Mouse (Mus musculus) adrenal gland, postnatal 36 days (tissue): Measurements from ENCODE around the gene Rsl1d1. TPM values are rescaled to one million over a fixed set of nuclear protein-coding genes. Genes with fewer than 3 reads are reported as not detected.
"Not testable (repeated sequence)": the region's sequence is repeated elsewhere in the genome, so short reads cannot be mapped to it uniquely, and the experiment has no call there.

ENCODE experiments used
- DNase-seq, 2 experiments: peaks; one replicate each; pipeline ENCODE4 v3.0.0; 2021; ENCODE audit warnings: mixed read lengths in 1 of 2
- microRNA-seq: library from miRNA; unstranded; fragments of <30 nt; microRNA quantifications from one replicate; pipeline ENCODE4 v1.2.0, GENCODE M21; 2021
- total RNA-seq, 2 experiments: library from RNA; stranded (reverse); gene quantifications; 2 replicates each; pipeline ENCODE4 v1.2.3; 2021

The Rsl1d1 gene
- total RNA-seq, 2 experiments from 2014 or later = 79.0 to 82.0 TPM

GRCm38 (mm10) chr16:11164695-11165255 lies 38.4 kb downstream of the Rsl1d1 start:
- DNase-seq = no peak

- not testable (repeated sequence) for DNase-seq
These were observed 45.4 kb downstream of the Rsl1d1 start for GRCm38 (mm10) chr16:11157721-11158120.

DNA sequence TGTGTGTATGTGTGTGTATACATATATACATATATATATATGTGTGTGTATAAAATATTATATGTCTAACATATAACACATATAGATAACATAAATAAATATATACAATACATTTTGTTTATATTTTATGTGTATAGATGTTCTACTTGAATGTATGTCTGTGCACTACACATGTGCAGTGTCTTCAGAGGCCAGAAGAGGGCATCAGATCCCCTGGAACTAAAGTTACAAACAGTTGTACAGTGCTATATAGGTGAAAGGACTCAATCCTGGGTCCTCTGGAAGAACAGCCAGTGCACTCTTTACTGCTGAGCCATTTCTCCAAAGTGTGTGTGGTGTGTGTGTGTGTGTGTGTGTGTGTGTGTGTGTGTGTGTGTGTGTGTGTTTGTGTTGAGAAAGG lies 48.6 kb downstream of the Rsl1d1 start:
- DNase-seq = no peak

DNA sequence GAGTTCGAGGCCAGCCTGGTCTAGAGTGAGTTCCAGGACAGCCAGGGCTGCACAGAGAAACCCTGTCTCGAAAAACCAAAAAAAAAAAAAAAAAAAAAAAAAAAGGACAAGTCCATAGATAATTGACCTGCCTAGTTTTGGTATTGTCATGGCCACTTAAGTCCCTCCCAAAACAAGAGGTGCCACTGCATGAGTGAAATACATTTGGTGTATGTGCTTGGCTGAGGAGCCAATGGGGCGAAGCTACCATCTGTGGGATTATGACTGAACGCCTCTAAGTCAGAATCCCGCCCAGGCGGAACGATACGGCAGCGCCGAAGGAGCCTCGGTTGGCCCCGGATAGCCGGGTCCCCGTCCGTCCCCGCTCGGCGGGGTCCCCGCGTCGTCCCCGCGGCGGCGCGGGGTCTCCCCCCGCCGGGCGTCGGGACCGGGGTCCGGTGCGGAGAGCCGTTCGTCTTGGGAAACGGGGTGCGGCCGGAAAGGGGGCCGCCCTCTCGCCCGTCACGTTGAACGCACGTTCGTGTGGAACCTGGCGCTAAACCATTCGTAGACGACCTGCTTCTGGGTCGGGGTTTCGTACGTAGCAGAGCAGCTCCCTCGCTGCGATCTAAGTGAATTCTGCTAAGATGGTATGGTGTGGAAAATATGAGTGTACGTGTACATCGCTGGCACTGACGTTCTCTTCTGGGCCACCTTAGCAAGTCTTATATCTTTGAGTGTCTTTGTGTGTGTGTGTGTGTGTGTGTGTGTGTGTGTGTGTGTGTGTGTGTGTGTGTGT lies 59.2 kb downstream of the Rsl1d1 start:
- peak; percentile 97 to 99 for DNase-seq

Small RNAs within 50 kb of the gene (microRNA-seq; reads per million reads assigned to microRNA genes)
- 18.2 reads per million, percentile 31 among the genes with 10 or more reads in this experiment for gene Gm23935

Other genes with a start within 250 kb of the Rsl1d1 start
- gene Snn, start 142.4 kb downstream of the Rsl1d1 start, total RNA-seq = 10 to 100 TPM; 13.8 to 14.4 TPM
- gene Litaf, start 137.2 kb downstream of the Rsl1d1 start, total RNA-seq = 10 to 100 TPM; 47.4 to 51.1 TPM
- gene Txndc11, start 68.7 kb downstream of the Rsl1d1 start, total RNA-seq = 10 to 100 TPM; 37.9 to 51.8 TPM
- 10 to 100 TPM; 67.0 to 75.5 TPM for gene Zc3h7a, start 26.9 kb downstream of the Rsl1d1 start, total RNA-seq
- 100 to 1,000 TPM; 132 to 133 TPM for gene Gspt1, start 51.0 kb upstream of the Rsl1d1 start, total RNA-seq
- not detected for gene Tnfrsf17, start 110.5 kb upstream of the Rsl1d1 start, total RNA-seq
- 10 to 100 TPM; 16.7 to 20.1 TPM for gene Snx29, start 119.6 kb upstream of the Rsl1d1 start, total RNA-seq